Mouse (Mus musculus) inflammation-experienced regulatory T-cells, adult 6 months (primary cell): ENCODE results near the gene H2-M10.2. TPM values are rescaled to one million over a fixed set of nuclear protein-coding genes. Genes with fewer than 3 reads are reported as not detected.
"Not testable (repeated sequence)": the region's sequence is repeated elsewhere in the genome, so short reads cannot be mapped to it uniquely, and the experiment has no call there.

Experiments
- ATAC-seq: one replicate; pipeline ENCODE4 v1.8.0; 2017
- polyA plus RNA-seq, 3 experiments: library from polyadenylated mRNA; unstranded; fragments of 100-300 nt; shearing (Covaris generic); gene quantifications; one replicate each; pipeline ENCODE4 v1.2.1; 2017

Gene H2-M10.2
- polyA plus RNA-seq, 3 experiments from 2014 or later = not detected

DNA sequence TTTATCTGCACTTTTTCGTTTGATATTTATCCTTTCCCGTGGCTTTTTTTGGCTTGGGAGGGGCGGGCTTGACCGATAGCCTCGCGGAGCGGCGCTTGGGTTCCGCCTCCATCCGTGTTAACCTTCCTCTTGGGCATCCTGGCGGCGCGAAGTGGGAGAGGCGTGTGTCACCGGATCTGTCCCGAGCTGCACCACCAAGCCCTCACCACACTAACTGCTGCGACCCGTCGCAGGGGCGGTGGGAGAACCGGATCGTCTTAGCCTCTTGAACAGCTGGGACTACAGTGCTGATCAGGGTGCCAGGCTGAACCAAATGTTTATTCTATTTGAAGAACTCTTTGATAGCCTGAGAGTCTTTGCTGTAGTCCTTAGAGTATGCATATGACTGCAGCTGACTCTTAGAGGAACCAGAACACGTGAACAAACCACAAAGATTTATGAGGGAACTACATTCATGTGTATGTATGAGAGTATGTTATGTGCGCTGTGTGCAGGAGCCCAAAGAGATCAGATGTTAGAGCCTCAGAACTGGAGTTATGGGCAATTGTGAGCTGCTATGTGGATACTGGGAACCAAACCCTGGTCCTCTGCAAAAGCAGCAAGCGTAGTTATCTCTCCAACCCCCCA lies 33.9 kb downstream of the H2-M10.2 start:
- peak; percentile 67 for ATAC-seq

DNA sequence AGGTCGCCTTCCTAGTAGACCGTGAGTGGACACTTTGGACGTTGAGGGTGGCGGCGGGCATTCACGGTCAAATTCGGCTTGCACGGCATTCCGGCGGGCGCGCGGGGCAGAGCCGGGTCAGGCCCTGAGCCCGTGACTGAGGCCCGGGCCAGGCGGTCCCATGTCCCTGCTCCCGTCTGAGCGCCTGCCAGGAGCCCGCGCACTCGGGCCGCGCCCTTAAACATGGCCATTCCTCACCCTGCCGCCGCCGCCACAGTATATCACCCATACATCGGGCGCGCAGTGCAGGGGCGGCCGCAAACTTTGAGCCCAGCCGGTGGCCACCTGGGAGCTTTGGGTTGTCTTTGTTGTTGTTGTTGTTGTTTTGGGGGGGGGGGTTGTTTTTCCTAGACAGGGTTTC lies 37.4 kb downstream of the H2-M10.2 start:
- no peak for ATAC-seq

DNA sequence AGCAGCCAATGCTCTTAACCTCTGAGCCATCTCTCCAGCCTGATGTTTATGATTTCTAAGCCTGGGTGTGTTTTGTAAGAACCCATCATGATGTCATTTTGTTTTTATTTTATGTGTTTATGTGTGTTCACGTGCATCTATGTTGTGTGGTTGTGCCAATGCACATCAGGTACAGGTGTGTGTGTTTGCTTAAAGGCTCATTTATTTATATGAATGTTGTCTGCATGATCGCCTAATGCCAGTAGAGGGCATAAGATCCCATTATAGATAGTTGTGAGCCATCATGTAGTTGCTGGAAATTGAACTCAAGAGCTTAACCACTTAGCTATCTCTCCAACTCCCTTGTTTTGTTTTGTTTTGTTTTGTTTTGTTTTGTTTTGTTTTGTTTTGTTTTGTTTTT lies 40.5 kb downstream of the H2-M10.2 start:
- no peak for ATAC-seq

DNA sequence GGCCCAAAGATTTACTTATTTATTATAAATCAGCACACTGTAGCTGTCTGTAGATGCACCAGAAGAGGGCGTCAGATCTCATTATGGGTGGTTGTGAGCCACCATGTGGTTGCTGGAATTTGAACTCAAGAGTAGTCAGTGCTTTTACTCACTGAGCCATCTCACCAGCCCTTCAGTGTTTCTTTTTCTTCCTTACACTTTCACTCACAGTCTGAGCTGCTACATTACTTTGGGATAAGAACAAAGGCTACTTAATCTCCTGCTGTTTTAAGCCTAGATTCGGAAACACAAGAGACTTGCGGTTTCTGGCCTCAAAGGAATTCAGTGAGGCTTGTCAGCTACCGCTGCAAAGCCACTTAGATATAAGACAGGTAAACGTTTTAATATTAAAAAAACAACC lies 42.3 kb downstream of the H2-M10.2 start:
- no peak for ATAC-seq

DNA sequence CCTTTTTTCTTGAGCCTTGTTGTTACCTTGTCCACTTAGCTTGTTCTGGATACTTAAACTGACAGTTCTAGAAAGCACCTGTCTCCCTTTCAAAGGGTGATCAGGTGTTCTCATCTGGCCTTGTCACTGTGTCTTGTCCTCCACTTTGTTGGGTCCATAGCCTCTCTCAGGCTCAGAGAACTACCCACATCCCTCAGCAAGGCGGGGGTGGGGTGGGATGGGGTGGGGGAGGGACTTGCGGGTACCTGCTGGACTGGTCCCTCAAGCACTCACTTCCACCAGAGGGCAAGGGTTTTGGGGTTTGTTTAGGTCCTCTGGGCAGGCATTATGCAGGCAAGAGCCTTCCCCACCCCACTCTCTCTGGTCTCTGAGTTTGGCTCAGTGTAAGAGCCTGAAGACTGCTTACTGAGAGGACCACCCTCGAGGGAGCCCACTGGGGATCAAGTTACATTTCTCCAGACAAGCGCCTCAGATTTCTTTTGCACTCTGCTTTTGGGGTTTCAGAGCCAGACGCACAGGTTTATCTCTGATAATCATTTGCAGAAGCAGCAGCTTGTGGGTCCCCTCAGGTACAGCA lies 45.6 kb downstream of the H2-M10.2 start:
- no peak for ATAC-seq

DNA sequence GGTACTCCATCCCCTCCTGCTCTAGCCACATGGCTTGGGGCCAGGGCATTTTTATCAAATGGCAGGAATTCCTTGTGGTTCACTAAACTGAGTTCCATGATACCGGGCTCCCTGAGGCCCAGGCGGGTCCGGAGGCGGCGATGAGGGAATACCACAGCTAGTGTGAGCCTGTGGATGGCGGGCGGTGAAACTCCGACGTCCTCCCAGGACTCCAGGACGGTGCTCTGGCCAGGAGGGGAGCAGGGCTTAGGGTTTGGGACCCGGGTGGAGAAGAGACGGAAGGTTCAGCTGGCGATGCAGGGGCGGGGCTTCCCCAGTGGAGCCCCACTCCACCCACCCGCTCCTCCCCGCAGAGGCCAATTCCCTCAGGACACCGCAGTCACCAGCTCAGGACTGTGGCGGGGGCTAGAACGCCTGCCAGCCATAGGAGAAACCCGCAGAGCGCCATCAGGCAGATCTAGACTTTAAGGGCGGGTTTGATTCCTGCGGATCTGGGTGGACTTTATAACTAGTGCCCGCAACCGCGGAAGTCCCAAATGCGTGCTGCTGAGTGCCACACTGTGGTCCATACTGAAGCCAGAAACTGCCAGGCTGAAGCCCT lies 48.9 kb downstream of the H2-M10.2 start:
- no peak for ATAC-seq

DNA sequence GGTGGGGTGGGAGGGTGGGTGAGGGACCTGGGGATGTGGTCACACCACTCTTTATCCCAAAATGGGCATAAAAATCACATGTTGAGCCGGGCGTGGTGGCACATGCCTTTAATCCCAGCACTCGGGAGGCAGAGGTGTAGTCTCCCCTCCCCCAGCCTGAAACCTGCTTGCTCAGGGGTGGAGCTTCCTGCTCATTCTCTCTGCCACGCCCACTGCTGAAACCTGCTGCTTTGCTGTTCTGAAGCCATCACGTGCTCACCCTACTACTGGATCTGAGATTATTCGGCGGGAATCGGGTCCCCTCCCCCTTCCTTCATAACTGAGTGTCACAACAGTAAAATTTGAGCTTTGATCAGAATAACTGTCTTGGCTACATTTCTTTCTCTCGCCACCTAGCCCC lies 51.0 kb downstream of the H2-M10.2 start:
- not testable (repeated sequence) for ATAC-seq

Other genes with a start within 250 kb of the H2-M10.2 start
- 100 to 1,000 TPM; 428 to 527 (median 477) TPM for gene H2-T22, start 243.7 kb downstream of the H2-M10.2 start, polyA plus RNA-seq
- under 1 TPM in 2 of 3 experiments, not detected in 1; 0.33 to 0.87 TPM for gene Gm6034, start 243.5 kb downstream of the H2-M10.2 start, polyA plus RNA-seq
- under 1 TPM in 1 of 3 experiments, not detected in 2; 0.30 TPM for gene Gm11127, start 228.1 kb downstream of the H2-M10.2 start, polyA plus RNA-seq
- 1 to 10 TPM; 1.8 to 5.8 (median 2.4) TPM for gene Gm19684, start 164.8 kb downstream of the H2-M10.2 start, polyA plus RNA-seq
- 1 to 10 TPM in 1 of 3 experiments, not detected in 2; 1.3 TPM for gene Gm7030, start 157.1 kb downstream of the H2-M10.2 start, polyA plus RNA-seq
- 1 to 10 TPM; 1.5 to 7.5 (median 4.7) TPM for gene Gm8909, start 118.0 kb downstream of the H2-M10.2 start, polyA plus RNA-seq
- gene H2-T3, start 96.2 kb downstream of the H2-M10.2 start, polyA plus RNA-seq = 1 to 10 TPM in 1 of 3 experiments, under 1 TPM in 1, not detected in 1; 0.67 to 6.8 TPM
- gene Rpp21, start 28.4 kb downstream of the H2-M10.2 start, polyA plus RNA-seq = 100 to 1,000 TPM; 147 to 196 (median 194) TPM
- gene Trim39, start 14.2 kb downstream of the H2-M10.2 start, polyA plus RNA-seq = 10 to 100 TPM; 10.1 to 20.8 (median 16.2) TPM
- gene H2-M10.1, start 39.7 kb upstream of the H2-M10.2 start, polyA plus RNA-seq = not detected
- gene H2-M10.3, start 81.9 kb upstream of the H2-M10.2 start, polyA plus RNA-seq = not detected
- gene H2-M10.4, start 175.8 kb upstream of the H2-M10.2 start, polyA plus RNA-seq = not detected